Mouse (Mus musculus): ENCODE results near the gene Irf3.
A peak's percentile ranks its signal among the peaks of the same experiment; 100 is the strongest.

The Irf3 gene

GRCm38 (mm10) chr7:45007846-45008245, 10.4 kb downstream of the Irf3 start:
- DNase-seq (ENCODE audit: low read depth), result no peak

GRCm38 (mm10) chr7:45008411-45008810, 11.0 kb downstream of the Irf3 start:
- DNase-seq (ENCODE audit: low read depth), result no peak

GRCm38 (mm10) chr7:45012011-45012410, 14.6 kb downstream of the Irf3 start:
- DNase-seq (ENCODE audit: low read depth), result no peak

GRCm38 (mm10) chr7:45012824-45013223, 15.4 kb downstream of the Irf3 start:
- DNase-seq (ENCODE audit: low read depth), result no peak

- no peak for DNase-seq (ENCODE audit: low read depth)
Observed at GRCm38 (mm10) chr7:45013366-45014095, 16.1 kb downstream of the Irf3 start.

- no peak for DNase-seq (ENCODE audit: low read depth)
Observed at GRCm38 (mm10) chr7:45014096-45014451, 16.6 kb downstream of the Irf3 start.

GRCm38 (mm10) chr7:45015344-45015956, 18.0 kb downstream of the Irf3 start:
- DNase-seq (ENCODE audit: low read depth), result peak; percentile 45

- DNase-seq (ENCODE audit: low read depth), result peak; percentile 100
Observed at GRCm38 (mm10) chr7:45015957-45016612, 18.6 kb downstream of the Irf3 start, which contains the start of gene Scaf1. TSS of gene Scaf1 (minus strand) at chr7:45016363.

GRCm38 (mm10) chr7:45016761-45017160, 19.3 kb downstream of the Irf3 start:
- no peak for DNase-seq (ENCODE audit: low read depth)

GRCm38 (mm10) chr7:45017242-45018061, 20.0 kb downstream of the Irf3 start, which contains the start of gene Rras:
TSS of gene Rras (plus strand) at chr7:45017961.
- DNase-seq (ENCODE audit: low read depth), result peak; percentile 100

GRCm38 (mm10) chr7:45019031-45019571, 21.7 kb downstream of the Irf3 start:
- no peak for DNase-seq (ENCODE audit: low read depth)

- DNase-seq (ENCODE audit: low read depth), result no peak
Observed at GRCm38 (mm10) chr7:45020225-45020624, 22.8 kb downstream of the Irf3 start.

- DNase-seq (ENCODE audit: low read depth), result peak; percentile 41
Observed at GRCm38 (mm10) chr7:45023711-45024110, 26.3 kb downstream of the Irf3 start.

- peak; percentile 61 for DNase-seq (ENCODE audit: low read depth)
Observed at GRCm38 (mm10) chr7:45024281-45025248, 27.1 kb downstream of the Irf3 start.

- no peak for DNase-seq (ENCODE audit: low read depth)
Observed at GRCm38 (mm10) chr7:45025601-45026220, 28.3 kb downstream of the Irf3 start.

GRCm38 (mm10) chr7:45026256-45026655, 28.8 kb downstream of the Irf3 start:
- no peak for DNase-seq (ENCODE audit: low read depth)

- DNase-seq (ENCODE audit: low read depth), result no peak
Observed at GRCm38 (mm10) chr7:45027761-45028160, 30.3 kb downstream of the Irf3 start.

- no peak for DNase-seq (ENCODE audit: low read depth)
Observed at GRCm38 (mm10) chr7:45028351-45028750, 30.9 kb downstream of the Irf3 start.

GRCm38 (mm10) chr7:45029995-45030394, 32.5 kb downstream of the Irf3 start:
- DNase-seq (ENCODE audit: low read depth), result no peak

GRCm38 (mm10) chr7:45030857-45031256, 33.4 kb downstream of the Irf3 start:
- no peak for DNase-seq (ENCODE audit: low read depth)

All from 416B (cell line).